In genomic region chr12:55492184-55492898, GRCm38 (mm10) we compare ENCODE assay signal across 8 mouse cellular contexts. TPM values are rescaled to one million over a fixed set of nuclear protein-coding genes. Genes with fewer than 3 reads are reported as not detected.
A peak's percentile ranks its signal among the peaks of the same experiment; 100 is the strongest.
DNase-seq lines count a peak whose midpoint lies in the region; ATAC-seq lines count a peak whose summit lies in the region.

Nfkbia (minus strand) TSS chr12:55492647.

- no peaks in the 10 kb centered on the region for H3K27me3 ChIP-seq in hindbrain, embryonic 13.5 days

- peak; percentile 93 for DNase-seq in R1 (ENCODE audit: low read depth, low spot score)
- peak; percentile 91 for DNase-seq in cerebellum, postnatal 25 days
- peak; percentile 81 to 83 for DNase-seq in frontal cortex, postnatal 25 days (ENCODE audit: low spot score in 2 of 2)
- DNase-seq in layer of hippocampus, postnatal 25 days (ENCODE audit: extremely low spot score in 1 of 2, low spot score in 1 of 2): peak; percentile 84 to 91
- DNase-seq in lung, postnatal 14 days: peak; percentile 96
- DNase-seq in ovary, postnatal 36 days (ENCODE audit: low spot score): peak; percentile 96
- peak; percentile 94 for DNase-seq in thymus, postnatal 14 days

- H3K4me1 ChIP-seq in hindbrain, embryonic 13.5 days (replicated peaks): peaks cover 32% of the 10 kb centered on the region

- peak within 1 kb of the TSS; percentile 99 for H3K27ac ChIP-seq in hindbrain, embryonic 13.5 days

- H3K9ac ChIP-seq in hindbrain, embryonic 13.5 days: peak within 1 kb of the TSS; percentile 96

- H3K9me3 ChIP-seq in hindbrain, embryonic 13.5 days: no peaks in the 10 kb centered on the region

- peak within 1 kb of the TSS; percentile 82 for H3K4me2 ChIP-seq in hindbrain, embryonic 13.5 days

- ATAC-seq in hindbrain, embryonic 13.5 days (ENCODE audit: low FRiP score): peak; percentile 92

- peak within 1 kb of the TSS; percentile 85 for H3K4me3 ChIP-seq in hindbrain, embryonic 13.5 days

- under 1% methylated on average over 43 of the region's 58 CpGs for WGBS in hindbrain, embryonic 13.5 days

- peaks cover 34% of the 10 kb centered on the region for H3K36me3 ChIP-seq in hindbrain, embryonic 13.5 days

RNA-seq across cellular contexts. Expression of gene Nfkbia, which starts in this region (rescaled TPM):
- 55.3 and 60.7 TPM in 2 replicates for polyA plus RNA-seq in hindbrain, embryonic 13.5 days (2015; fragmentation: Nextera tagmentation; extraction: Ambion mirVana)
- total RNA-seq in layer of hippocampus, postnatal 25 days (2021): 10 to 100 TPM; 26.8 to 44.1 TPM

Comparison
In these comparisons a context has a peak if more than half of its experiments do, and no peak if none do; other contexts are left out.
1. Peak in every context shown above with its lines: DNase-seq, ATAC-seq, H3K4me3 ChIP-seq and H3K27ac ChIP-seq.